Mouse (Mus musculus) liver, postnatal 0 days (tissue): ENCODE results near the gene Atp8b5. TPM values are rescaled to one million over a fixed set of nuclear protein-coding genes. Genes with fewer than 3 reads are reported as not detected.

Experiments
- ATAC-seq: fragments of 200-750 bp; cut with Nextera tagmentation; 2 replicates; pipeline ENCODE4 v1.8.0; 2017; ENCODE audit warnings: mild to moderate bottlenecking, moderate library complexity
- DNase-seq: peaks from one replicate; pipeline ENCODE4 v3.0.0-alpha.2; 2016
- H3K27ac ChIP-seq: fragments of 300-500 bp; sonication (generic); 2 replicates; pipeline ENCODE4 v1.5.1; 2014; ENCODE audit warnings: antibody characterized with exemption, moderate library complexity, mild to moderate bottlenecking, low read depth
- H3K27me3 ChIP-seq: fragments of 300-500 bp; sonication (generic); 2 replicates; pipeline ENCODE4 v1.6.1; 2014; ENCODE audit warnings: low read length, control low read depth, mixed read lengths; ENCODE audit not compliant: insufficient read depth
- H3K36me3 ChIP-seq: fragments of 300-500 bp; sonication (generic); replicated peaks from 2 replicates; pipeline ENCODE4 v1.6.1; 2014; ENCODE audit warnings: mild to moderate bottlenecking, control low read depth, low read length, moderate library complexity, mixed read lengths; ENCODE audit not compliant: insufficient read depth
- H3K4me1 ChIP-seq: fragments of 300-500 bp; sonication (generic); 2 replicates; pipeline ENCODE4 v1.6.1; 2014; ENCODE audit warnings: antibody characterized with exemption, mild to moderate bottlenecking, control low read depth; ENCODE audit not compliant: insufficient read depth
- H3K4me2 ChIP-seq: fragments of 300-500 bp; sonication (generic); 2 replicates; pipeline ENCODE4 v1.6.1; 2014; ENCODE audit warnings: low read depth, mild to moderate bottlenecking, low read length, moderate library complexity, mixed read lengths
- H3K4me3 ChIP-seq: fragments of 300-500 bp; sonication (generic); 2 replicates; pipeline ENCODE4 v1.5.1; 2014; ENCODE audit warnings: low read depth, low read length
- H3K9ac ChIP-seq: fragments of 300-500 bp; sonication (generic); replicated peaks from 2 replicates; pipeline ENCODE4 v1.6.1; 2014; ENCODE audit warnings: mild to moderate bottlenecking, moderate library complexity
- H3K9me3 ChIP-seq: fragments of 300-500 bp; sonication (generic); 2 replicates; pipeline ENCODE4 v1.6.1; 2016; ENCODE audit warnings: mild to moderate bottlenecking, control low read depth, low read length, mixed read lengths
- CTCF ChIP-seq: sonication (generic); IDR thresholded peaks from 2 replicates; pipeline ENCODE4 v1.5.1; 2016; ENCODE audit warnings: antibody characterized with exemption, low read depth
- EP300 ChIP-seq: IDR thresholded peaks from 2 replicates; pipeline ENCODE4 v1.6.1; 2016; ENCODE audit warnings: antibody characterized with exemption, low read depth, mild to moderate bottlenecking
- whole genome bisulfite sequencing: fragments of 180-500 bp; shearing (Covaris S2); extraction: QIAGEN DNeasy Blood & Tissue Kit; methylation state at CpG from one replicate; pipeline ENCODE4 v1.1.7; 2014; ENCODE audit not compliant: insufficient replicate concordance; 5-methylcytosine and 5-hydroxymethylcytosine counted together
- polyA plus RNA-seq: library from polyadenylated mRNA; unstranded; fragments of >200 nt; fragmentation: Nextera tagmentation; extraction: Ambion mirVana; gene quantifications from 2 replicates; pipeline ENCODE4 v1.2.1, GENCODE M21; 2015

The Atp8b5 gene
- polyA plus RNA-seq, 1 experiment from 2014 or later: 0.13 TPM

DNA sequence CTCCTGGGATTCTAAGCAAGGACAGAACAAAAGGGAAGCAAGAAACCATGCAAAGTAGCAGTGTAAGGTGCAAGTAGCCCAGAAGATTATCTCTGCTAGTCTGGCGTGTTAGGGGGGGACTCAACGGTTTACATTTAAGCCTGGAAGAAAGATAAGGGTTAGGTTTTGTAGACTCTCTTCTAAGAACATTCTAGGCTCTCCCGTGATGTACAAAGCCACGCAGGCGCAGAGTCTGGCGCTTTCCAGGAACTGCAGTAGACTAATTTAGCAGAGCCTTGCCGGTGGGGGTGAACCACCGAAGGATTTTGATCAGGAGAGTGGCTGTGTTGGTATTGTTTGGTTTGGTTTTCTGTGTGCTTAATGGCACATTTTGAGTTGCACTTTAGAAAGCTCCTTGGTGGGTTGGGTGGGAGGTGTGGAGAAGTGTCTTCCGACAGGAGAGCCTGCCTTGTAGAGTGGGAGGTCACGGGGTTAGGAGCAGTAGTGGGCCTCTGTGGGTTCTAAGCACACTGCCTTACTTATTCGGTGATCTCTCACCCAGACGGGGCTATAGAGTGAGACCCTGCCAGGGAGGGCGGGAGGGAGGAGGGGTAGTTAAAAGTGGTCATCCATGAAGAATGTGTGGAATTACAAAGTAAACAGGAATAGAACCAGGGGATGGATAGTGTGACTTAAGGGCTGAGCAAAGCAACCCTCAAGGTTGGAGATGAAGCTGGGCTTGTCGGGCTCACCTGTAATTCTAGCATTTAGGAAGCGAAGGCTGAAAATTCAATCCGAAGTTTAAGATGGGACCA is 150.5 kb downstream of the Atp8b5 start:
- Histone ChIP-seq H3K36me3 (peaks cover 11% of the 10 kb centered on the region), H3K27me3 (no peaks in the 10 kb centered on the region), H3K4me3 (no peak overlapping the region), H3K4me2 (no peak overlapping the region), H3K27ac (no peak overlapping the region), H3K9ac (no peak overlapping the region), H3K4me1 (peaks cover 3% of the 10 kb centered on the region; the same call in 1 of the 2 replicates), H3K9me3 (no peaks in the 10 kb centered on the region)
- peak; percentile 62 for ATAC-seq
- WGBS: 59% methylated on average over 16 of the region's 16 CpGs
- TF ChIP-seq CTCF: no peak
- TF ChIP-seq EP300: peak; percentile 81
- DNase-seq: no peak

DNA sequence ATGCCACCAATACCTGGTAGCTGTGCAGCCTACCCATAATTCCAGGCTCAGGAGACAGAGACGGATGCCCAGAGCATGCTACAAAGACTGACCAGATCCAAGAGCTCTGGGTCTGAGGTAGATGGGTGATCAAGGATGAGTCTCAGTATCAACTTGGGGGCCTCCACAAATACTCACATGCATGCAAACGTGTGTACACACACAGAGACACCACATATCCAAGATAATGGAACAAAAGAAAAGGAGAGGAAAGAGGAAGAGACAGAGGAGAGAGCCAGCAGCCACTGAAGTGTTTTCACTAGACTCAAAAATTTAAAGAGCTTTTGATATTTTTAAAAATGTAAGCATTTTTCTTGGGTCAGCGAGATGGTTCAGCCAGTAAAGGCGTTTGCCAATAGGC is 151.5 kb downstream of the Atp8b5 start:
- Histone ChIP-seq H3K27me3 (no peaks in the 10 kb centered on the region), H3K36me3 (peaks cover 14% of the 10 kb centered on the region), H3K27ac (no peak overlapping the region), H3K4me1 (peaks cover 9% of the 10 kb centered on the region), H3K4me2 (no peak overlapping the region), H3K9me3 (no peaks in the 10 kb centered on the region), H3K9ac (no peak overlapping the region), H3K4me3 (no peak overlapping the region)
- no peak for ATAC-seq
- TF ChIP-seq CTCF (no peak), EP300 (no peak)
- WGBS: 64% methylated on average over 4 of the region's 4 CpGs
- DNase-seq: no peak

DNA sequence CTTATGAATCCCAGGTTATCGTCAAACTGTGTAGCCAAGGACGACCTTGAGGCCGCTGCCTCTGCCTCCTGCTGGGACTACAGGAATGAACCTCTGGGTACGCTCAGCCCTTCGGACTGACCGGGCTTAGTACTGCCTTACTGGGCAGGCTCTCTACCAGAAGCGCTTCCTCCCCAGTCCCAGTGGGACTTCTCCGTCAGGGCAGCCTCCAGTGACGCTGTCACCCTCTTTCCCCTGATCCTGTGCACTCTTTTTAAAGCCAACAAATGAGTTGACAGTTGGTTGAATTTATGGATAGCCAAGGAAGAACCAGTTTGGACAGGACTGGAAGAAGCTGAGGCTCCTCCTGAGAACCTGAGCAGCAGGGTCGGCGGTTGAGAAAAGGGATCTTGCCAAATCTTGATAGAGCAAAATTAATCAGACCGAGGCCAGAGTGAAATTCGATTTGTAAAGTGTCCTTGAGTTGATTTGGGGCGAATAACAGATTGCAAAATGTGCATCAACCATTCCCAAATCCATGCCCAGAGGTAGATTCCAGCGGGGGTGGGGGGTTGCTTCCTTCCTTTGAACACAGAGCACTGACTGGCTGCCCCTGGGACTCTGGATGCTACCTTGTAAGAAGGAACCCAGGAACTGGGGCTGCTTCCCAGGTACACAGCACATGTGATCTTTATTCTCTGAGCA is 152.2 kb downstream of the Atp8b5 start:
- Histone ChIP-seq H3K27me3 (no peaks in the 10 kb centered on the region), H3K9ac (no peak overlapping the region), H3K4me2 (no peak overlapping the region), H3K4me3 (no peak overlapping the region), H3K27ac (peak overlapping the region; percentile 39; the same call in 1 of the 2 replicates), H3K36me3 (peaks cover 19% of the 10 kb centered on the region), H3K9me3 (no peaks in the 10 kb centered on the region), H3K4me1 (peaks cover 12% of the 10 kb centered on the region)
- no peak for ATAC-seq
- 57% methylated on average over 15 of the region's 15 CpGs for WGBS
- DNase-seq: no peak
- TF ChIP-seq EP300 (no peak), CTCF (no peak)

DNA sequence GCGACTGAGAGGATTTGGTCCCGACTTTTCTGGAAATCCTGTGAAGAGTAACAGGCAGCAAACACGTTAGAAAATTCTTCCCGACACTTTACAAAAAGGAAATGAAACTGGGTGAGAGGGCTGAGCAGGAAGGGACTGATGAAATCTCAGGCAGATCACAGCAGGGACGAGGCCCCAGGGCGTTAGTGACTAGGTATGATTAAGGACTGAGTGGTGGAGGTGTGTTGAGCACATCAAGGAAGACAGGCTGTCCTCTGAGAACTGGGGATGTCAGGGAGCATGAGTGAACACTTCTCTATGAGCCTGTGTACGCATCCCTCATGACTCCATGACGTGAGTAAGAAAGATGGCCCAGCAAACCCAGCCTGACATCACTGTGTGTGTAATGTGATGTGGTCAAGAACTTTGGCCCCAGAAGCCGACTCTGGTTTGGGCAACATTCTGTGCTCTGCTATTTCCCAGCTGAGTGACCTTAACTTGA is 152.9 kb downstream of the Atp8b5 start:
- DNase-seq (no peak), ATAC-seq (peak; percentile 36)
- Histone ChIP-seq H3K4me1 (peaks cover 12% of the 10 kb centered on the region), H3K36me3 (peaks cover 25% of the 10 kb centered on the region), H3K4me3 (no peak overlapping the region), H3K9me3 (no peaks in the 10 kb centered on the region), H3K27ac (peak overlapping the region; percentile 39), H3K4me2 (no peak overlapping the region), H3K27me3 (peaks cover 3% of the 10 kb centered on the region; the same call in 1 of the 2 replicates), H3K9ac (no peak overlapping the region)
- WGBS: 51% methylated on average over 9 of the region's 9 CpGs
- no peak for TF ChIP-seq CTCF

DNA sequence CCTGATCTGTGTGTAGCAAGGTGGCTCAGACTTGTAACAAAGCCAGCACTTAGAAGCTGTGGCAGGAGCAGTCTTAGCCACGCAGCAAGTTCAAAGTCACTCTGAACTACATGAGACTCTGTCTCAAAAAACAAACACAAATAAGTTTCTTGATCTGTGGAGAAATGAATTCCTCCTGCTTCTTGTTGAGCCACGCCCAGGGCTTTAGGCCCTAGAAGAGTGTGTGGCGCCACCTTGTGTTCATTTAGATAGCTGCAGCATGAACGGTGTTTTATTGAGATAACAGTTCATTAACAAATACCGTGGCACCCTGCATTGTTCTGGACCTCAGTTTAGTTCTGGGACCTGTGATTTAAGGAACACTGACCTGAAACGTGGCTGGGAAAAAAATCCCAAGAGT is 153.3 kb downstream of the Atp8b5 start:
- TF ChIP-seq CTCF (peak; percentile 95), EP300 (no peak)
- DNase-seq (peak; percentile 78), ATAC-seq (peak; percentile 22; the same call in 1 of the 2 replicates)
- Histone ChIP-seq H3K9ac (no peak overlapping the region), H3K36me3 (peaks cover 28% of the 10 kb centered on the region), H3K4me1 (peaks cover 12% of the 10 kb centered on the region), H3K9me3 (no peaks in the 10 kb centered on the region), H3K27ac (peak overlapping the region; percentile 16; the same call in 1 of the 2 replicates), H3K4me2 (no peak overlapping the region), H3K27me3 (peaks cover 7% of the 10 kb centered on the region; the same call in 1 of the 2 replicates), H3K4me3 (no peak overlapping the region)
- 4% methylated on average over 6 of the region's 6 CpGs for WGBS

DNA sequence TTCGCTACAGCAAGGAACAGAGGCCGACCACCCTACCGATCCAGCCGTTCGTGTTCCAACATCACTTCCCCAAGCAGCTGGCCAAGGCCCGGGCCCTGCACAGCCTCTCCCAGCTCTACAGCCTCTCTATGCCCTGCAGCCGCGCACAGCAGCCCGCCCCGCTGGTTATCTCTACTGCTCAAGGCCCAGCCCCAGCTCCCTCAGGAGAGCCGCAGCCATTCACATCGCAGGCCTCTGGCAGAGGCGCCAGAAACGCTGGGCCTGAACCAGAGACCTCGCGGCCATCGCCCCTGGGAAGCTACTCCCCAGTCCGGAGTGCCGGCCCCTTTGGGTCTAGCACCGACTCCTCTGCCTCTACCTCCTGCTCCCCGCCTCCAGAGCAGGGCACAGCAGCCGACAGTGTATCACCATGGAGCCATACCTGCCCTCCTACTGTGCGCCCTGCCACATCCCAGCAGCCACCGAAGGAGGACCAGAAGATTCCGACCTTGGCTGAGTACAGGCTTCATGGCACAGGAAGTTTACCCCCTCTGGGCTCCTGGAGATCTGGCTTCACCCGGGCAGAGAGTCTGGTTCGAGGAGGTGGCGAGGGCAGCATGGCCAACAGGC is 154.8 kb downstream of the Atp8b5 start:
- TF ChIP-seq EP300 (no peak), CTCF (no peak)
- Histone ChIP-seq H3K4me2 (no peak overlapping the region), H3K4me3 (no peak overlapping the region), H3K9me3 (no peaks in the 10 kb centered on the region), H3K27ac (no peak overlapping the region), H3K9ac (no peak overlapping the region), H3K27me3 (peaks cover 21% of the 10 kb centered on the region), H3K36me3 (peaks cover 31% of the 10 kb centered on the region), H3K4me1 (peaks cover 12% of the 10 kb centered on the region)
- WGBS: 79% methylated on average over 28 of the region's 28 CpGs
- ATAC-seq (no peak), DNase-seq (no peak)

Other genes with a start within 250 kb of the Atp8b5 start
- gene Pigo, start 241.3 kb upstream of the Atp8b5 start, polyA plus RNA-seq: 7.6 and 8.3 TPM in 2 replicates
- gene Stoml2, start 235.4 kb upstream of the Atp8b5 start, polyA plus RNA-seq: 114 and 116 TPM in 2 replicates
- gene Fam214b, start 220.9 kb upstream of the Atp8b5 start, polyA plus RNA-seq: 11.3 and 11.7 TPM in 2 replicates
- 0.37 and 0.52 TPM in 2 replicates for gene Unc13b, start 208.2 kb upstream of the Atp8b5 start, polyA plus RNA-seq
- gene Rusc2, start 114.8 kb downstream of the Atp8b5 start, polyA plus RNA-seq: 1.9 and 2.1 TPM in 2 replicates
- 0.14 TPM in 1 of 2 replicates, not detected in the other for gene Fam166b, start 162.0 kb downstream of the Atp8b5 start, polyA plus RNA-seq
- gene Tesk1, start 174.8 kb downstream of the Atp8b5 start, polyA plus RNA-seq: 1.2 TPM in 2 replicates
- gene Cd72, start 187.5 kb downstream of the Atp8b5 start, polyA plus RNA-seq: 9.9 and 10.4 TPM in 2 replicates
- gene Sit1, start 216.6 kb downstream of the Atp8b5 start, polyA plus RNA-seq: 0.53 and 0.94 TPM in 2 replicates
- gene Ccdc107, start 225.7 kb downstream of the Atp8b5 start, polyA plus RNA-seq: 41.1 and 46.0 TPM in 2 replicates
- gene Arhgef39, start 232.5 kb downstream of the Atp8b5 start, polyA plus RNA-seq: 14.2 and 15.2 TPM in 2 replicates
- gene Car9, start 239.8 kb downstream of the Atp8b5 start, polyA plus RNA-seq: 0.95 and 1.1 TPM in 2 replicates